Mouse (Mus musculus) heart, embryonic 12.5 days (tissue): ENCODE measurements around the gene Zfpm1. TPM values are rescaled to one million over a fixed set of nuclear protein-coding genes. Genes with fewer than 3 reads are reported as not detected.

Experiments used
- ATAC-seq: fragments of 200-750 bp; cut with Nextera tagmentation; 2 replicates; pipeline ENCODE4 v1.8.0; 2017; ENCODE audit warnings: moderate TSS enrichment, moderate library complexity; ENCODE audit not compliant: insufficient number of reproducible peaks, low FRiP score
- H3K27ac ChIP-seq: fragments of 300-500 bp; sonication (generic); 2 replicates; pipeline ENCODE4 v1.5.1; 2016; ENCODE audit warnings: mild to moderate bottlenecking, moderate library complexity; ENCODE audit not compliant: poor library complexity, severe bottlenecking
- H3K27me3 ChIP-seq: fragments of 300-500 bp; sonication (generic); replicated peaks from 2 replicates; pipeline ENCODE4 v1.6.1; 2016; ENCODE audit warnings: mild to moderate bottlenecking, moderate library complexity
- H3K36me3 ChIP-seq: fragments of 300-500 bp; sonication (generic); 2 replicates; pipeline ENCODE4 v1.6.1; 2016; ENCODE audit warnings: mild to moderate bottlenecking, moderate library complexity
- H3K4me1 ChIP-seq: fragments of 300-500 bp; sonication (generic); replicated peaks from 2 replicates; pipeline ENCODE4 v1.6.1; 2016; ENCODE audit warnings: mild to moderate bottlenecking
- H3K4me2 ChIP-seq: fragments of 300-500 bp; sonication (generic); 2 replicates; pipeline ENCODE4 v1.6.1; 2016; ENCODE audit warnings: mild to moderate bottlenecking, moderate library complexity
- H3K4me3 ChIP-seq: fragments of 300-500 bp; sonication (generic); 2 replicates; pipeline ENCODE4 v1.5.1; 2016; ENCODE audit warnings: mild to moderate bottlenecking
- H3K9ac ChIP-seq: fragments of 300-500 bp; sonication (generic); 2 replicates; pipeline ENCODE4 v1.6.1; 2016; ENCODE audit warnings: mild to moderate bottlenecking, moderate library complexity
- H3K9me3 ChIP-seq: fragments of 300-500 bp; sonication (generic); replicated peaks from 2 replicates; pipeline ENCODE4 v1.6.1; 2016; ENCODE audit warnings: mild to moderate bottlenecking, moderate library complexity
- WGBS: fragments of 180-500 bp; shearing (Covaris S2); methylation state at CpG from one replicate; pipeline ENCODE4 v1.1.7; 2016; 5-methylcytosine and 5-hydroxymethylcytosine counted together
- polyA plus RNA-seq: library from polyadenylated mRNA; unstranded; fragments of >200 nt; fragmentation: Nextera tagmentation; extraction: Ambion mirVana; gene quantifications from 2 replicates; pipeline ENCODE4 v1.2.1, GENCODE M21; 2016

Zfpm1 gene
- polyA plus RNA-seq, 1 experiment from 2014 or later: 8.0 TPM

GRCm38 (mm10) chr8:122326114-122326542 is 44.2 kb downstream of the Zfpm1 start:
- peak overlapping the region; percentile 84 for H3K27ac ChIP-seq
- H3K9me3 ChIP-seq: no peaks in the 10 kb centered on the region
- peak overlapping the region; percentile 35 for H3K4me2 ChIP-seq
- H3K27me3 ChIP-seq: no peaks in the 10 kb centered on the region
- peaks cover 24% of the 10 kb centered on the region for H3K36me3 ChIP-seq
- WGBS: 12% methylated on average over 14 of the region's 14 CpGs
- no peak for ATAC-seq
- H3K9ac ChIP-seq: peak overlapping the region; percentile 61; the same call in 1 of the 2 replicates
- no peak overlapping the region for H3K4me3 ChIP-seq
- peaks cover 99% of the 10 kb centered on the region for H3K4me1 ChIP-seq

- WGBS: 34% methylated on average over 7 of the region's 8 CpGs
- no peaks in the 10 kb centered on the region for H3K9me3 ChIP-seq
- no peaks in the 10 kb centered on the region for H3K27me3 ChIP-seq
- H3K27ac ChIP-seq: peak overlapping the region; percentile 82
- no peak overlapping the region for H3K4me3 ChIP-seq
- H3K4me1 ChIP-seq: peaks cover 84% of the 10 kb centered on the region
- ATAC-seq: no peak
- peak overlapping the region; percentile 11; the same call in 1 of the 2 replicates for H3K9ac ChIP-seq
- H3K4me2 ChIP-seq: no peak overlapping the region
- H3K36me3 ChIP-seq: peaks cover 49% of the 10 kb centered on the region
Measured at GRCm38 (mm10) chr8:122329072-122329471, 47.1 kb downstream of the Zfpm1 start.

GRCm38 (mm10) chr8:122329553-122330239 is 47.8 kb downstream of the Zfpm1 start:
- no peak overlapping the region for H3K4me3 ChIP-seq
- peaks cover 53% of the 10 kb centered on the region for H3K36me3 ChIP-seq
- H3K4me2 ChIP-seq: no peak overlapping the region
- no peaks in the 10 kb centered on the region for H3K27me3 ChIP-seq
- H3K27ac ChIP-seq: peak overlapping the region; percentile 82
- peaks cover 78% of the 10 kb centered on the region for H3K4me1 ChIP-seq
- ATAC-seq: no peak
- H3K9ac ChIP-seq: peak overlapping the region; percentile 53
- WGBS: 70% methylated on average over 22 of the region's 22 CpGs
- no peaks in the 10 kb centered on the region for H3K9me3 ChIP-seq

- WGBS: 54% methylated on average over 12 of the region's 12 CpGs
- Histone ChIP-seq H3K27me3 (peaks cover 8% of the 10 kb centered on the region; the same call in 1 of the 2 replicates), H3K27ac (peak overlapping the region; percentile 82), H3K4me3 (no peak overlapping the region), H3K9ac (peak overlapping the region; percentile 53), H3K4me2 (no peak overlapping the region), H3K9me3 (no peaks in the 10 kb centered on the region), H3K4me1 (peaks cover 74% of the 10 kb centered on the region), H3K36me3 (peaks cover 56% of the 10 kb centered on the region)
- ATAC-seq: peak; percentile 64
Measured at GRCm38 (mm10) chr8:122330446-122331133, 48.6 kb downstream of the Zfpm1 start.

GRCm38 (mm10) chr8:122331134-122331523 is 49.2 kb downstream of the Zfpm1 start:
- peak overlapping the region; percentile 53 for H3K9ac ChIP-seq
- H3K36me3 ChIP-seq: peaks cover 62% of the 10 kb centered on the region
- peaks cover 74% of the 10 kb centered on the region for H3K4me1 ChIP-seq
- H3K27ac ChIP-seq: peak overlapping the region; percentile 82
- ATAC-seq: peak; percentile 41; the same call in 1 of the 2 replicates
- no peak overlapping the region for H3K4me3 ChIP-seq
- 59% methylated on average over 3 of the region's 3 CpGs for WGBS
- no peak overlapping the region for H3K4me2 ChIP-seq
- peaks cover 8% of the 10 kb centered on the region; the same call in 1 of the 2 replicates for H3K27me3 ChIP-seq
- H3K9me3 ChIP-seq: no peaks in the 10 kb centered on the region

GRCm38 (mm10) chr8:122332753-122333506 is 51.0 kb downstream of the Zfpm1 start:
- 0 out of 2 replicates have a peak, but pooled peaks have one; percentile 3 for ATAC-seq
- Histone ChIP-seq H3K27me3 (peaks cover 8% of the 10 kb centered on the region; the same call in 1 of the 2 replicates), H3K27ac (no peak overlapping the region), H3K4me3 (no peak overlapping the region), H3K4me2 (no peak overlapping the region), H3K4me1 (peaks cover 65% of the 10 kb centered on the region), H3K9ac (no peak overlapping the region), H3K9me3 (no peaks in the 10 kb centered on the region), H3K36me3 (peaks cover 75% of the 10 kb centered on the region)
- 70% methylated on average over 6 of the region's 6 CpGs for WGBS

- peaks cover 8% of the 10 kb centered on the region; the same call in 1 of the 2 replicates for H3K27me3 ChIP-seq
- 92% methylated on average over 7 of the region's 7 CpGs for WGBS
Measured at GRCm38 (mm10) chr8:122333531-122333930, 51.6 kb downstream of the Zfpm1 start.

GRCm38 (mm10) chr8:122334791-122335490 is 53.0 kb downstream of the Zfpm1 start:
- Histone ChIP-seq H3K9ac (no peak overlapping the region), H3K27me3 (peaks cover 8% of the 10 kb centered on the region; the same call in 1 of the 2 replicates), H3K4me1 (peaks cover 45% of the 10 kb centered on the region), H3K36me3 (peaks cover 84% of the 10 kb centered on the region), H3K27ac (no peak overlapping the region), H3K4me2 (no peak overlapping the region), H3K9me3 (no peaks in the 10 kb centered on the region), H3K4me3 (no peak overlapping the region)
- ATAC-seq: no peak
- 86% methylated on average over 13 of the region's 13 CpGs for WGBS

More at GRCm38 (mm10) chr8:122333531-122333930, 51.6 kb downstream of the Zfpm1 start:
- Histone ChIP-seq H3K4me3 (no peak overlapping the region), H3K4me1 (peaks cover 59% of the 10 kb centered on the region), H3K36me3 (peaks cover 77% of the 10 kb centered on the region), H3K27ac (no peak overlapping the region), H3K9ac (no peak overlapping the region), H3K4me2 (no peak overlapping the region), H3K9me3 (no peaks in the 10 kb centered on the region)
- no peak for ATAC-seq

GRCm38 (mm10) chr8:122335638-122336250 is 53.8 kb downstream of the Zfpm1 start:
- peaks cover 85% of the 10 kb centered on the region for H3K36me3 ChIP-seq
- H3K9ac ChIP-seq: peak overlapping the region; percentile 45; the same call in 1 of the 2 replicates
- WGBS: 42% methylated on average over 57 of the region's 57 CpGs
- no peak overlapping the region for H3K27ac ChIP-seq
- H3K9me3 ChIP-seq: no peaks in the 10 kb centered on the region
- H3K4me1 ChIP-seq: peaks cover 37% of the 10 kb centered on the region
- H3K27me3 ChIP-seq: peaks cover 8% of the 10 kb centered on the region; the same call in 1 of the 2 replicates
- H3K4me2 ChIP-seq: peak overlapping the region; percentile 68
- 0 out of 2 replicates have a peak, but pooled peaks have one; percentile 0 for ATAC-seq
- peak overlapping the region; percentile 38 for H3K4me3 ChIP-seq
